Mouse (Mus musculus): Measurements from ENCODE around the gene Papln. TPM values are rescaled to one million over a fixed set of nuclear protein-coding genes. Genes with fewer than 3 reads are reported as not detected.

The Papln gene
- polyA plus RNA-seq, 1 experiment from 2014 or later: 0.22 TPM

GRCm38 (mm10) chr12:83841409-83842190 is 78.2 kb downstream of the Papln start:
- Histone ChIP-seq H3K9me3 (replicated peaks) (0 out of 2 replicates have a peak, but pooled peaks cover 3% of the 10 kb centered on the region), H3K4me2 (no peak overlapping the region), H3K27ac (ENCODE audit: poor library complexity, severe bottlenecking) (no peak overlapping the region), H3K4me3 (no peak overlapping the region), H3K9ac (no peak overlapping the region), H3K4me1 (replicated peaks) (no peaks in the 10 kb centered on the region), H3K27me3 (replicated peaks) (no peaks in the 10 kb centered on the region), H3K36me3 (peaks cover 46% of the 10 kb centered on the region)
- no peak for ATAC-seq (ENCODE audit: insufficient number of reproducible peaks, low FRiP score)
- 81% methylated on average over 10 of the region's 10 CpGs for WGBS

Other genes with a start within 250 kb of the Papln start
- gene Dcaf4, start 243.2 kb upstream of the Papln start, polyA plus RNA-seq (2016; fragmentation: Nextera tagmentation; extraction: Ambion mirVana): 22.7 and 23.8 TPM in 2 replicates
- gene Zfyve1, start 166.4 kb upstream of the Papln start, polyA plus RNA-seq (2016; fragmentation: Nextera tagmentation; extraction: Ambion mirVana): 16.3 and 19.2 TPM in 2 replicates
- gene Rbm25, start 132.4 kb upstream of the Papln start, polyA plus RNA-seq (2016; fragmentation: Nextera tagmentation; extraction: Ambion mirVana): 176 and 187 TPM in 2 replicates
- gene Psen1, start 75.5 kb upstream of the Papln start, polyA plus RNA-seq (2016; fragmentation: Nextera tagmentation; extraction: Ambion mirVana): 48.9 and 52.4 TPM in 2 replicates
- 40.6 and 43.7 TPM in 2 replicates for gene Numb, start 158.3 kb downstream of the Papln start, polyA plus RNA-seq (2016; fragmentation: Nextera tagmentation; extraction: Ambion mirVana)
- 14.7 and 16.5 TPM in 2 replicates for gene Riox1, start 187.0 kb downstream of the Papln start, polyA plus RNA-seq (2016; fragmentation: Nextera tagmentation; extraction: Ambion mirVana)
- not detected in 2 replicates for gene Heatr4, start 221.2 kb downstream of the Papln start, polyA plus RNA-seq (2016; fragmentation: Nextera tagmentation; extraction: Ambion mirVana)
- gene Acot2, start 224.2 kb downstream of the Papln start, polyA plus RNA-seq (2016; fragmentation: Nextera tagmentation; extraction: Ambion mirVana): 43.8 and 45.1 TPM in 2 replicates
- gene Acot1, start 245.9 kb downstream of the Papln start, polyA plus RNA-seq (2016; fragmentation: Nextera tagmentation; extraction: Ambion mirVana): 20.0 and 21.3 TPM in 2 replicates

Measured in heart, embryonic 12.5 days (tissue).